Mouse (Mus musculus) forebrain, embryonic 13.5 days (tissue): ENCODE measurements at regions not wholly inside any gene's neighbourhood (a gene's known extent, or its start where the extent isn't known, plus 50 kb on each side); places are given as distances from the start of the nearest gene placed in this dataset.
A peak's percentile ranks its signal among the peaks of the same experiment; 100 is the strongest.

Experiments used
- ATAC-seq: fragments of 200-750 bp; cut with Nextera tagmentation; 2 replicates; pipeline ENCODE4 v1.8.0; 2017
- H3K27ac ChIP-seq: fragments of 300-500 bp; sonication (generic); 2 replicates; pipeline ENCODE4 v1.5.1; 2015; ENCODE audit warnings: inconsistent platforms, mild to moderate bottlenecking, moderate library complexity
- H3K27me3 ChIP-seq: fragments of 300-500 bp; sonication (generic); 2 replicates; pipeline ENCODE4 v1.6.1; 2015; ENCODE audit warnings: mild to moderate bottlenecking, inconsistent platforms
- H3K36me3 ChIP-seq: fragments of 300-500 bp; sonication (generic); 2 replicates; pipeline ENCODE4 v1.6.1; 2015; ENCODE audit warnings: mild to moderate bottlenecking, inconsistent platforms; ENCODE audit not compliant: poor library complexity, severe bottlenecking
- H3K4me1 ChIP-seq: fragments of 300-500 bp; sonication (generic); 2 replicates; pipeline ENCODE4 v1.6.1; 2015; ENCODE audit warnings: inconsistent platforms
- H3K4me2 ChIP-seq: fragments of 300-500 bp; sonication (generic); 2 replicates; pipeline ENCODE4 v1.6.1; 2015; ENCODE audit warnings: inconsistent platforms, mild to moderate bottlenecking, moderate library complexity
- H3K4me3 ChIP-seq: fragments of 300-500 bp; sonication (generic); 2 replicates; pipeline ENCODE4 v1.5.1; 2015; ENCODE audit warnings: mild to moderate bottlenecking, inconsistent platforms
- H3K9ac ChIP-seq: fragments of 300-500 bp; sonication (generic); 2 replicates; pipeline ENCODE4 v1.6.1; 2015; ENCODE audit warnings: mild to moderate bottlenecking, inconsistent platforms
- H3K9me3 ChIP-seq: fragments of 300-500 bp; sonication (generic); replicated peaks from 2 replicates; pipeline ENCODE4 v1.6.1; 2016; ENCODE audit warnings: inconsistent platforms
- WGBS: fragments of 180-500 bp; shearing (Covaris S2); methylation state at CpG from one replicate; pipeline ENCODE4 v1.1.7; 2015; 5-methylcytosine and 5-hydroxymethylcytosine counted together

- Histone ChIP-seq H3K27ac (no peak overlapping the region), H3K27me3 (no peaks in the 10 kb centered on the region), H3K4me1 (no peaks in the 10 kb centered on the region), H3K9ac (no peak overlapping the region), H3K9me3 (no peaks in the 10 kb centered on the region), H3K4me3 (no peak overlapping the region), H3K36me3 (no peaks in the 10 kb centered on the region), H3K4me2 (no peak overlapping the region)
- no peak for ATAC-seq
- 79% methylated on average over 4 of the region's 4 CpGs for WGBS
Observed at GRCm38 (mm10) chr7:37307191-37307590, 466.2 kb downstream of the Zfp536 start.

- Histone ChIP-seq H3K4me2 (no peak overlapping the region), H3K27ac (no peak overlapping the region), H3K9ac (no peak overlapping the region), H3K4me3 (no peak overlapping the region), H3K36me3 (no peaks in the 10 kb centered on the region), H3K9me3 (no peaks in the 10 kb centered on the region), H3K27me3 (no peaks in the 10 kb centered on the region), H3K4me1 (no peaks in the 10 kb centered on the region)
- ATAC-seq, result no peak
- 95% methylated on average over 7 of the region's 7 CpGs for WGBS
Observed at GRCm38 (mm10) chr7:37324653-37325052, 448.8 kb downstream of the Zfp536 start.

GRCm38 (mm10) chr7:37333451-37333850, 440.0 kb downstream of the Zfp536 start:
- no peak overlapping the region for H3K4me2 ChIP-seq

GRCm38 (mm10) chr7:37335212-37335611, 438.2 kb downstream of the Zfp536 start:
- Histone ChIP-seq H3K27ac (no peak overlapping the region; the same call in 1 of the 2 replicates), H3K36me3 (no peaks in the 10 kb centered on the region), H3K9me3 (no peaks in the 10 kb centered on the region), H3K4me3 (no peak overlapping the region), H3K4me2 (no peak overlapping the region), H3K4me1 (peaks cover 39% of the 10 kb centered on the region), H3K27me3 (no peaks in the 10 kb centered on the region), H3K9ac (no peak overlapping the region)
- no peak for ATAC-seq
- 48% methylated on average over 7 of the region's 7 CpGs for WGBS

More at GRCm38 (mm10) chr7:37333451-37333850, 440.0 kb downstream of the Zfp536 start:
- Histone ChIP-seq H3K9ac (no peak overlapping the region), H3K27me3 (no peaks in the 10 kb centered on the region), H3K27ac (no peak overlapping the region), H3K36me3 (no peaks in the 10 kb centered on the region), H3K9me3 (no peaks in the 10 kb centered on the region), H3K4me3 (no peak overlapping the region), H3K4me1 (peaks cover 34% of the 10 kb centered on the region)
- 76% methylated on average over 16 of the region's 16 CpGs for WGBS
- ATAC-seq, result no peak

GRCm38 (mm10) chr7:37336171-37336850, 437.1 kb downstream of the Zfp536 start:
- ATAC-seq, result 0 out of 2 replicates have a peak, but pooled peaks have one; percentile 23
- Histone ChIP-seq H3K27me3 (no peaks in the 10 kb centered on the region), H3K4me2 (peak overlapping the region; percentile 65), H3K27ac (peak overlapping the region; percentile 76; the same call in 1 of the 2 replicates), H3K9ac (peak overlapping the region; percentile 48), H3K4me1 (peaks cover 39% of the 10 kb centered on the region), H3K36me3 (no peaks in the 10 kb centered on the region), H3K4me3 (peak overlapping the region; percentile 32), H3K9me3 (no peaks in the 10 kb centered on the region)
- WGBS, result 3% methylated on average over 12 of the region's 12 CpGs

GRCm38 (mm10) chr7:37336851-37337531, 436.4 kb downstream of the Zfp536 start:
- peak; percentile 81 for ATAC-seq
- H3K36me3 ChIP-seq, result no peaks in the 10 kb centered on the region
- WGBS, result 4% methylated on average over 28 of the region's 28 CpGs
- peak overlapping the region; percentile 65 for H3K4me2 ChIP-seq
- peak overlapping the region; percentile 76 for H3K27ac ChIP-seq
- peak overlapping the region; percentile 48 for H3K9ac ChIP-seq
- no peaks in the 10 kb centered on the region for H3K27me3 ChIP-seq
- H3K4me3 ChIP-seq, result peak overlapping the region; percentile 32
- H3K9me3 ChIP-seq, result no peaks in the 10 kb centered on the region
- H3K4me1 ChIP-seq, result peaks cover 39% of the 10 kb centered on the region

- Histone ChIP-seq H3K36me3 (no peaks in the 10 kb centered on the region), H3K9me3 (no peaks in the 10 kb centered on the region), H3K27ac (peak overlapping the region; percentile 76), H3K9ac (no peak overlapping the region), H3K27me3 (no peaks in the 10 kb centered on the region), H3K4me1 (peaks cover 46% of the 10 kb centered on the region), H3K4me2 (peak overlapping the region; percentile 65), H3K4me3 (peak overlapping the region; percentile 4; the same call in 1 of the 2 replicates)
- WGBS, result 36% methylated on average over 11 of the region's 11 CpGs
- peak; percentile 13; the same call in 1 of the 2 replicates for ATAC-seq
Observed at GRCm38 (mm10) chr7:37337616-37338015, 435.8 kb downstream of the Zfp536 start.

GRCm38 (mm10) chr7:37338067-37338501, 435.4 kb downstream of the Zfp536 start:
- H3K4me1 ChIP-seq, result peaks cover 50% of the 10 kb centered on the region
- no peak for ATAC-seq
- peak overlapping the region; percentile 4; the same call in 1 of the 2 replicates for H3K4me3 ChIP-seq
- WGBS, result 15% methylated on average over 11 of the region's 11 CpGs
- H3K27ac ChIP-seq, result peak overlapping the region; percentile 76; the same call in 1 of the 2 replicates
- H3K27me3 ChIP-seq, result no peaks in the 10 kb centered on the region
- no peak overlapping the region; the same call in 1 of the 2 replicates for H3K9ac ChIP-seq
- H3K9me3 ChIP-seq, result no peaks in the 10 kb centered on the region
- no peaks in the 10 kb centered on the region for H3K36me3 ChIP-seq
- peak overlapping the region; percentile 65 for H3K4me2 ChIP-seq

GRCm38 (mm10) chr7:37342613-37343012, 430.8 kb downstream of the Zfp536 start:
- Histone ChIP-seq H3K4me1 (peaks cover 45% of the 10 kb centered on the region), H3K9me3 (no peaks in the 10 kb centered on the region), H3K4me2 (peak overlapping the region; percentile 70), H3K27me3 (peaks cover 8% of the 10 kb centered on the region; the same call in 1 of the 2 replicates), H3K9ac (peak overlapping the region; percentile 58), H3K4me3 (peak overlapping the region; percentile 31), H3K36me3 (no peaks in the 10 kb centered on the region), H3K27ac (no peak overlapping the region)
- 0 out of 2 replicates have a peak, but pooled peaks have one; percentile 11 for ATAC-seq
- WGBS, result 17% methylated on average over 11 of the region's 11 CpGs

GRCm38 (mm10) chr7:37343021-37343593, 430.3 kb downstream of the Zfp536 start:
- ATAC-seq, result peak; percentile 57
- Histone ChIP-seq H3K4me3 (peak overlapping the region; percentile 31), H3K9ac (peak overlapping the region; percentile 58), H3K27me3 (peaks cover 8% of the 10 kb centered on the region; the same call in 1 of the 2 replicates), H3K4me1 (peaks cover 40% of the 10 kb centered on the region), H3K36me3 (no peaks in the 10 kb centered on the region), H3K4me2 (peak overlapping the region; percentile 70), H3K27ac (no peak overlapping the region), H3K9me3 (no peaks in the 10 kb centered on the region)
- 10% methylated on average over 23 of the region's 23 CpGs for WGBS

GRCm38 (mm10) chr7:37343691-37344233, 429.7 kb downstream of the Zfp536 start:
- H3K9me3 ChIP-seq, result no peaks in the 10 kb centered on the region
- H3K4me3 ChIP-seq, result no peak overlapping the region; the same call in 1 of the 2 replicates
- 15% methylated on average over 18 of the region's 18 CpGs for WGBS
- peak overlapping the region; percentile 70 for H3K4me2 ChIP-seq
- peaks cover 12% of the 10 kb centered on the region; the same call in 1 of the 2 replicates for H3K27me3 ChIP-seq
- H3K36me3 ChIP-seq, result no peaks in the 10 kb centered on the region
- peak; percentile 34; the same call in 1 of the 2 replicates for ATAC-seq
- peaks cover 33% of the 10 kb centered on the region for H3K4me1 ChIP-seq
- H3K27ac ChIP-seq, result peak overlapping the region; percentile 14; the same call in 1 of the 2 replicates
- H3K9ac ChIP-seq, result peak overlapping the region; percentile 58
